Mouse (Mus musculus) embryo, embryonic 10 days (tissue): Measurements from ENCODE around the gene Bfsp2.
A peak's percentile ranks its signal among the peaks of the same experiment; 100 is the strongest.
"Not testable (repeated sequence)": the region's sequence is repeated elsewhere in the genome, so short reads cannot be mapped to it uniquely, and the experiment has no call there.

Experiments
- DNase-seq: peaks from one replicate; pipeline ENCODE4 v3.0.0-alpha.2; 2015; ENCODE audit warnings: low spot score

Bfsp2 gene

GRCm38 (mm10) chr9:103430431-103431220 lies 49.6 kb downstream of the Bfsp2 start:
- DNase-seq = no peak

GRCm38 (mm10) chr9:103426425-103426824 lies 53.8 kb downstream of the Bfsp2 start:
- no peak for DNase-seq

- DNase-seq = no peak
Observed at GRCm38 (mm10) chr9:103424869-103425268, 55.4 kb downstream of the Bfsp2 start.

GRCm38 (mm10) chr9:103423951-103424350 lies 56.3 kb downstream of the Bfsp2 start:
- no peak for DNase-seq

- no peak for DNase-seq
Observed at GRCm38 (mm10) chr9:103423384-103423783, 56.8 kb downstream of the Bfsp2 start.

GRCm38 (mm10) chr9:103422847-103423246 lies 57.4 kb downstream of the Bfsp2 start:
- no peak for DNase-seq

- no peak for DNase-seq
Observed at GRCm38 (mm10) chr9:103420844-103421243, 59.4 kb downstream of the Bfsp2 start.

- DNase-seq = no peak
Observed at GRCm38 (mm10) chr9:103418786-103419185, 61.4 kb downstream of the Bfsp2 start.

GRCm38 (mm10) chr9:103418267-103418666 lies 62.0 kb downstream of the Bfsp2 start:
- DNase-seq = not testable (repeated sequence)

GRCm38 (mm10) chr9:103413457-103413856 lies 66.8 kb downstream of the Bfsp2 start:
- no peak for DNase-seq

GRCm38 (mm10) chr9:103409119-103409518 lies 71.1 kb downstream of the Bfsp2 start:
- no peak for DNase-seq

GRCm38 (mm10) chr9:103408136-103408777 lies 72.0 kb downstream of the Bfsp2 start:
- no peak for DNase-seq

GRCm38 (mm10) chr9:103403331-103403973 lies 76.8 kb downstream of the Bfsp2 start:
- DNase-seq = no peak

- no peak for DNase-seq
Observed at GRCm38 (mm10) chr9:103398509-103399157, 81.6 kb downstream of the Bfsp2 start.

- DNase-seq = no peak
Observed at GRCm38 (mm10) chr9:103393256-103393655, 87.0 kb downstream of the Bfsp2 start.

- no peak for DNase-seq
Observed at GRCm38 (mm10) chr9:103391796-103392372, 88.3 kb downstream of the Bfsp2 start.

GRCm38 (mm10) chr9:103389261-103389660 lies 91.0 kb downstream of the Bfsp2 start:
- DNase-seq = no peak

- no peak for DNase-seq
Observed at GRCm38 (mm10) chr9:103387011-103387653, 93.1 kb downstream of the Bfsp2 start.

- DNase-seq = peak; percentile 42
Observed at GRCm38 (mm10) chr9:103386573-103386972, 93.6 kb downstream of the Bfsp2 start.

- no peak for DNase-seq
Observed at GRCm38 (mm10) chr9:103385600-103385999, 94.6 kb downstream of the Bfsp2 start.

GRCm38 (mm10) chr9:103384141-103384796 lies 96.0 kb downstream of the Bfsp2 start:
- DNase-seq = no peak
